ENCODE assay signal across 18 mouse cellular contexts in the genomic region with DNA sequence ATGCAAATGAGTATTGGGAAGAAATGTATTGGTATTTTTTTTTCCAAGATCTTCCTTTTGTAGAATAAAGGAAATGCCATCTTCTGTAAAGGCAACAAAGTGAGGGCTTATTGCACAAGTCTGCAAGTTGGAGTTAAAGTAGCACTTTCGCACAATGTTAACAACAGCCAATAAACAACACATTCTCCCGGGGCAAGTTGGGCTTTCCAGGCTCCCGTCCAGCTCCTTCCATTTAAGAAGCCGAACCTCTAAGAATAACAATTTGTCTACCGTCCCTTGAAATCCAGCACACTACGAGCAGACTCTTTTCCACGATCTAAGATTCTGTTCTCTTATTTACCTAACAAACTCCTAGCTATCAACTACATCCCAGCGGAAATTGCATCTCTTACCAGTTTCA.
"Had no signal": no experiment of that assay in that cellular context is flagged by ENCODE, and none has a peak within 500 bp of the region (broad histone marks: within the 10 kb centered on the region; RNA-seq: fewer than 3 reads in every experiment).

No protein-coding gene starts in this region.

- H3K27me3 ChIP-seq: limb, embryonic 12.5 days; liver, embryonic 12.5 days; liver, embryonic 15.5 days had no signal

- H3K9me3 ChIP-seq: limb, embryonic 12.5 days; liver, embryonic 12.5 days; liver, embryonic 15.5 days had no signal

- H3K4me3 ChIP-seq: left cerebral cortex, adult 2 months; limb, embryonic 12.5 days; liver, embryonic 12.5 days; liver, embryonic 15.5 days had no signal

- H3K4me1 ChIP-seq: limb, embryonic 12.5 days; liver, embryonic 12.5 days; liver, embryonic 15.5 days had no signal

- DNase-seq: kidney, adult 2 months; kidney, postnatal 10 days; kidney, postnatal 36 days; layer of hippocampus, postnatal 36 days; liver; lung, postnatal 36 days; midbrain, embryonic 14.5 days; right cerebral cortex, postnatal 14 days; spleen, adult 18-20 months; thymus, postnatal 25 days had no signal

- H3K36me3 ChIP-seq: limb, embryonic 12.5 days; liver, embryonic 12.5 days; liver, embryonic 15.5 days had no signal

- H3K9ac ChIP-seq: limb, embryonic 12.5 days; liver, embryonic 12.5 days; liver, embryonic 15.5 days had no signal

- H3K4me2 ChIP-seq: limb, embryonic 12.5 days; liver, embryonic 12.5 days; liver, embryonic 15.5 days; midbrain, embryonic 11.5 days had no signal

- H3K27ac ChIP-seq: hindbrain, postnatal 0 days; left cerebral cortex, adult 2 months; limb, embryonic 12.5 days; liver, embryonic 12.5 days; liver, embryonic 15.5 days had no signal

- ATAC-seq: hindbrain, postnatal 0 days; inflammation-experienced regulatory T-cells, adult 6 months; intestine, embryonic 16.5 days; liver, embryonic 12.5 days had no signal
